Mouse (Mus musculus) E14TG2a.4 (cell line): ENCODE measurements around the gene Atp5e.

Source experiments
- H3K27me3 ChIP-seq: 2 replicates; pipeline ENCODE4 v1.6.1; 2014; ENCODE audit warnings: low read length, control low read depth; ENCODE audit not compliant: insufficient read depth
- H3K36me3 ChIP-seq: 2 replicates; pipeline ENCODE4 v1.6.1; 2014; ENCODE audit warnings: low read length, control low read depth; ENCODE audit not compliant: insufficient read depth
- H3K4me1 ChIP-seq: replicated peaks from 2 replicates; pipeline ENCODE4 v1.6.1; 2014; ENCODE audit warnings: low read depth, low read length, control low read depth
- H3K4me3 ChIP-seq: replicated peaks from 2 replicates; pipeline ENCODE4 v1.5.1; 2014; ENCODE audit warnings: mild to moderate bottlenecking, low read length
- H3K9me3 ChIP-seq: 2 replicates; pipeline ENCODE4 v1.6.1; 2014; ENCODE audit warnings: low read length, control low read depth
- CTCF ChIP-seq: conservative IDR thresholded peaks from 2 replicates; pipeline ENCODE4 v1.5.1; 2014; ENCODE audit warnings: low read length
- NANOG ChIP-seq: IDR thresholded peaks from 2 replicates; pipeline ENCODE4 v1.6.1; 2014; ENCODE audit warnings: borderline replicate concordance, low read length, mixed read lengths
- POU5F1 ChIP-seq: IDR thresholded peaks from 2 replicates; pipeline ENCODE4 v1.6.1; 2014; ENCODE audit warnings: low read length, borderline replicate concordance

Atp5e gene

GRCm38 (mm10) chr2:174487005-174487404 lies 23.1 kb upstream of the Atp5e start:
- no peaks in the 10 kb centered on the region for H3K4me1 ChIP-seq
- no peak for TF ChIP-seq NANOG
- peaks cover 11% of the 10 kb centered on the region for H3K9me3 ChIP-seq
- H3K4me3 ChIP-seq: no peak overlapping the region
- H3K36me3 ChIP-seq: no peaks in the 10 kb centered on the region
- H3K27me3 ChIP-seq: no peaks in the 10 kb centered on the region

GRCm38 (mm10) chr2:174478746-174479145 lies 14.8 kb upstream of the Atp5e start:
- Histone ChIP-seq H3K4me3 (no peak overlapping the region), H3K4me1 (peaks cover 2% of the 10 kb centered on the region), H3K36me3 (no peaks in the 10 kb centered on the region), H3K9me3 (no peaks in the 10 kb centered on the region), H3K27me3 (0 out of 2 replicates have a peak, but pooled peaks cover 3% of the 10 kb centered on the region)
- TF ChIP-seq CTCF (no peak), NANOG (no peak), POU5F1 (no peak)

- H3K4me1 ChIP-seq: peaks cover 6% of the 10 kb centered on the region
- H3K36me3 ChIP-seq: no peaks in the 10 kb centered on the region
- no peak overlapping the region for H3K4me3 ChIP-seq
- TF ChIP-seq CTCF (no peak), NANOG (no peak), POU5F1 (no peak)
- 0 out of 2 replicates have a peak, but pooled peaks cover 3% of the 10 kb centered on the region for H3K27me3 ChIP-seq
- no peaks in the 10 kb centered on the region for H3K9me3 ChIP-seq
Measured at GRCm38 (mm10) chr2:174477543-174478319, 13.8 kb upstream of the Atp5e start.

GRCm38 (mm10) chr2:174473550-174473927 lies 9.6 kb upstream of the Atp5e start:
- H3K36me3 ChIP-seq: peaks cover 30% of the 10 kb centered on the region
- TF ChIP-seq CTCF: no peak
- H3K27me3 ChIP-seq: 0 out of 2 replicates have a peak, but pooled peaks cover 3% of the 10 kb centered on the region
- peak overlapping the region; percentile 90 for H3K4me3 ChIP-seq
- H3K9me3 ChIP-seq: no peaks in the 10 kb centered on the region
- peaks cover 42% of the 10 kb centered on the region for H3K4me1 ChIP-seq

GRCm38 (mm10) chr2:174472818-174473549 lies 9.1 kb upstream of the Atp5e start, which contains the start of gene Prelid3b:
TSS of gene Prelid3b (minus strand) at chr2:174473081.
- TF ChIP-seq CTCF (no peak), NANOG (no peak), POU5F1 (no peak)
- H3K27me3 ChIP-seq: 0 out of 2 replicates have a peak, but pooled peaks cover 3% of the 10 kb centered on the region

GRCm38 (mm10) chr2:174472407-174472806 lies 8.5 kb upstream of the Atp5e start:
- peak overlapping the region; percentile 90 for H3K4me3 ChIP-seq

More at GRCm38 (mm10) chr2:174472818-174473549, 9.1 kb upstream of the Atp5e start, which contains the start of gene Prelid3b:
- peak within 1 kb of the TSS; percentile 90 for H3K4me3 ChIP-seq
- no peaks in the 10 kb centered on the region for H3K9me3 ChIP-seq
- H3K36me3 ChIP-seq: peaks cover 35% of the 10 kb centered on the region
- peaks cover 47% of the 10 kb centered on the region for H3K4me1 ChIP-seq

GRCm38 (mm10) chr2:174470786-174471405 lies 7.0 kb upstream of the Atp5e start:
- H3K4me3 ChIP-seq: no peak overlapping the region
- TF ChIP-seq NANOG (no peak), CTCF (no peak), POU5F1 (no peak)
- H3K9me3 ChIP-seq: no peaks in the 10 kb centered on the region
- H3K36me3 ChIP-seq: peaks cover 55% of the 10 kb centered on the region
- H3K4me1 ChIP-seq: peaks cover 47% of the 10 kb centered on the region
- H3K27me3 ChIP-seq: no peaks in the 10 kb centered on the region

More at GRCm38 (mm10) chr2:174472407-174472806, 8.5 kb upstream of the Atp5e start:
- H3K36me3 ChIP-seq: peaks cover 40% of the 10 kb centered on the region
- no peak for TF ChIP-seq NANOG
- no peak for TF ChIP-seq CTCF
- no peak for TF ChIP-seq POU5F1
- peaks cover 47% of the 10 kb centered on the region for H3K4me1 ChIP-seq
- H3K27me3 ChIP-seq: 0 out of 2 replicates have a peak, but pooled peaks cover 3% of the 10 kb centered on the region
- no peaks in the 10 kb centered on the region for H3K9me3 ChIP-seq

- no peaks in the 10 kb centered on the region for H3K9me3 ChIP-seq
- peaks cover 61% of the 10 kb centered on the region for H3K36me3 ChIP-seq
- TF ChIP-seq CTCF (no peak), NANOG (no peak), POU5F1 (no peak)
- H3K4me1 ChIP-seq: peaks cover 47% of the 10 kb centered on the region
- no peak overlapping the region for H3K4me3 ChIP-seq
- H3K27me3 ChIP-seq: no peaks in the 10 kb centered on the region
Measured at GRCm38 (mm10) chr2:174470333-174470732, 6.4 kb upstream of the Atp5e start.
